Mouse (Mus musculus): ENCODE data around the gene Samd1. TPM values are rescaled to one million over a fixed set of nuclear protein-coding genes. Genes with fewer than 3 reads are reported as not detected.

The Samd1 gene
- polyA plus RNA-seq (2016; fragmentation: Nextera tagmentation; extraction: Ambion mirVana) = 11.6 and 14.1 TPM in 2 replicates

DNA sequence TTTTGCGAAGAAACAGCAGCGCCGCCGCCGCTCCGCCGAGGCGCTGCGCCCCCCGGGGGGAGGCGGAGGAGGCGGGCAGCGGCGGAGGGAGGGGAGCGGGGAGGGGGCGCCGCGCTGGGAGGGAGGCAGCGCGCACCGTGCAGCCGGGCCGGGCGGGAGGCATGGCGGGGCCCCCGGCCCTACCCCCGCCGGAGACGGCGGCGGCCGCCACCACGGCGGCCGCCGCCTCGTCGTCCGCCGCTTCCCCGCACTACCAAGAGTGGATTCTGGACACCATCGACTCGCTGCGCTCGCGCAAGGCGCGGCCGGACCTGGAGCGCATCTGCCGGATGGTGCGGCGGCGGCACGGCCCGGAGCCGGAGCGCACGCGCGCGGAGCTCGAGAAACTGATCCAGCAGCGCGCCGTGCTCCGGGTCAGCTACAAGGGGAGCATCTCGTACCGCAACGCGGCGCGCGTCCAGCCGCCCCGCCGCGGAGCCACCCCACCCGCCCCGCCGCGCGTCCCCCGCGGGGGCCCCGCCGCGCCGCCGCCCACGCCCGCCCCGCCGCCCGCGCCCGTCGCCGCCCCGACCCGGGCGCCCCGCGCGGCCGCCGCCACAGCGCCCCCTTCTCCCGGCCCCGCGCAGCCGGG lies at the start of gene Samd1:
Gene Samd1, plus strand, starts transcription at position 162 of the 631 bp plus-strand sequence.
- H3K9ac ChIP-seq = peak within 1 kb of the TSS; percentile 86
- H3K27me3 ChIP-seq = peaks cover 15% of the 10 kb centered on the region; the same call in 1 of the 2 replicates
- H3K4me3 ChIP-seq = peak within 1 kb of the TSS; percentile 84
- H3K4me2 ChIP-seq (replicated peaks) = peak within 1 kb of the TSS; percentile 83
- ATAC-seq (ENCODE audit: insufficient number of reproducible peaks, insufficient read depth, low FRiP score, low TSS enrichment) = no peak
- peaks cover 29% of the 10 kb centered on the region for H3K4me1 ChIP-seq
- H3K36me3 ChIP-seq = peaks cover 31% of the 10 kb centered on the region
- no peaks in the 10 kb centered on the region for H3K9me3 ChIP-seq
- WGBS = 1% methylated on average over 17 of the region's 112 CpGs
- peak within 1 kb of the TSS; percentile 99 for H3K27ac ChIP-seq

DNA sequence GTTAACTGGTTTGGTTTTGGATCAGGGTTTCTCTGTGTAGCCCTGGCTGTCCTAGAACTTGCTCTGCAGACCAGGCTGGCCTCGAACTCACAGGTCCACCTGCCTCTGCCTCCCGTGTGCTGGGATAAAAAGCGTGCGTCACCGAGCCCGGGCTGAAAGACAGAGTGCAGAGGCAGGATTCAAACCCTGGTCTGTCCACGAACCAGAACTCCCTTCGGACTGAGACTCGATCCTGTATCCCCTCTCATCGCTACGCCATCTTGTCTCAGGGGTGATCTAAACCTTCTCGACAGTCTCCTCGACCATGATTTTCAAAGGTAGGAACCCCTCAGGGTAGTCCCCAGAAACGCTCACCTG lies 42.7 kb upstream of the Samd1 start:
- Histone ChIP-seq H3K9ac (peak overlapping the region; percentile 53), H3K4me2 (replicated peaks) (peak overlapping the region; percentile 94), H3K4me1 (peaks cover 14% of the 10 kb centered on the region), H3K4me3 (peak overlapping the region; percentile 73), H3K27ac (no peak overlapping the region), H3K9me3 (no peaks in the 10 kb centered on the region), H3K27me3 (no peaks in the 10 kb centered on the region), H3K36me3 (no peaks in the 10 kb centered on the region)
- under 1% methylated on average over 14 of the region's 14 CpGs for WGBS
- ATAC-seq (ENCODE audit: insufficient number of reproducible peaks, insufficient read depth, low FRiP score, low TSS enrichment) = no peak

DNA sequence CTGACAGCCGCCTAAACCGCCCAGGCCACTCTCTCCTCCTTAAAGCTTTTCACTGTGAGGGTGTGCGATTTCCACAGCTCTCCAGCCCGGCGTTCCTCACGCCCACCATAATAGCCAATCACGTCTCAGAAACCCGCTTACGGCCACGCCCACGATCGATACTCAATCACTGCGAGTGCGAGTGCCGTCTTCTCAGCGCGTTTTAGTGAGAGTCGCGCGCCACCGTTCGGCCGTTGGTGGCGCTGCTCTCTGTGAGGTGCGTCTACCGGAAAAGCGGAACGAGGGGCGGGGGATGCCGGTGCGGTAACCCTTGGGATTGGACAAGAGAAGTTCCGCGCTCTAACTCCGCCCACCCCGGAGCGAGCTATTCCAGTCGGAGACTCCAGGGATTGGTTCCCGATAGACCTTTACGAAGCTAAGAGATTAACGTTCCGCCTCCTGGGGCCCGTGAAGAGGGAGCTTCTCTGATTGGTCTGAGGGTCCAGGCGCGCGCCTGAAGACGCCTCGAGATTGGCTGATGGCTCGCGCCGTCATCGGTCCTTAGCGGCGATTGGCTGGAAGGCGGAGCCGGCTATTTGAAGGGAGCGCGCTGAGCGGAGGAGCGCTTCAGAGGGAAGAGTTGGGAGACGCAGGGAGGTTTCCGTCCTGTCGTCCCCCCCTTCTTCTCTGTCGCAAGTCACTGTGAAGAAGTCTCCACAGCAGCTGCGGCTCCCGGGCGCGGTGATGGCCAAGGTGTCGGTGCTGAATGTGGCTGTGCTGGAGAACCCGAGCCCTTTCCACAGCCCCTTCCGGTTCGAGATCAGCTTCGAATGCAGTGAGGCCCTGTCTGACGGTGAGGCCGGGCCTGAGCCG lies 42.1 kb upstream of the Samd1 start, which contains the start of the genes Gm10644 and Asf1b:
Gene Gm10644, minus strand, starts transcription at position 100 of the 852 bp plus-strand sequence.
Gene Asf1b, plus strand, starts transcription at position 402 of the 852 bp plus-strand sequence.
- under 1% methylated on average over 75 of the region's 75 CpGs for WGBS
- Histone ChIP-seq H3K4me2 (replicated peaks) (peak within 1 kb of the TSS; percentile 94), H3K9ac (peak within 1 kb of the TSS; percentile 64), H3K27me3 (no peaks in the 10 kb centered on the region), H3K27ac (0 out of 2 replicates have a peak within 1 kb of the TSS, but pooled peaks have one; percentile 30), H3K4me3 (peak within 1 kb of the TSS; percentile 73), H3K36me3 (no peaks in the 10 kb centered on the region), H3K9me3 (no peaks in the 10 kb centered on the region), H3K4me1 (peaks cover 14% of the 10 kb centered on the region)
- ATAC-seq (ENCODE audit: insufficient number of reproducible peaks, insufficient read depth, low FRiP score, low TSS enrichment) = peak; percentile 100

DNA sequence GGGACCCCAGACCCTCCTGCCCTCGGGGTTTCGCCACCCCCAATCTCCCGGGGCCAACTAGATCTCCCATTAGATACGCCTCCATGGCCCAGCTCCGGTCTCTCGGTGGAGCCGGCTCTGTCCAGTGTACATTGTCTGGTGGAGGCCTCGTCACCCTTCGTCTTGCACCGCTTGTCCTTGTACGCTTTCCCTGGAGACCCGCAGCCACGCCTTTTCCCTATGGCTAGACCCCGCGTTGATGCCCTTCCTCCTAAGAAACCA lies 41.6 kb upstream of the Samd1 start:
- ATAC-seq (ENCODE audit: insufficient number of reproducible peaks, insufficient read depth, low FRiP score, low TSS enrichment) = no peak
- Histone ChIP-seq H3K4me2 (replicated peaks) (peak overlapping the region; percentile 94), H3K9ac (peak overlapping the region; percentile 64), H3K27me3 (no peaks in the 10 kb centered on the region), H3K36me3 (no peaks in the 10 kb centered on the region), H3K4me1 (peaks cover 14% of the 10 kb centered on the region), H3K4me3 (peak overlapping the region; percentile 73), H3K9me3 (no peaks in the 10 kb centered on the region), H3K27ac (0 out of 2 replicates have a peak overlapping the region, but pooled peaks have one; percentile 30)
- 2% methylated on average over 15 of the region's 15 CpGs for whole genome bisulfite sequencing

- Histone ChIP-seq H3K4me3 (peak overlapping the region; percentile 73), H3K27me3 (no peaks in the 10 kb centered on the region), H3K9ac (peak overlapping the region; percentile 64; the same call in 1 of the 2 replicates), H3K4me2 (replicated peaks) (peak overlapping the region; percentile 94), H3K27ac (no peak overlapping the region), H3K36me3 (no peaks in the 10 kb centered on the region), H3K4me1 (peaks cover 14% of the 10 kb centered on the region), H3K9me3 (no peaks in the 10 kb centered on the region)
- ATAC-seq (ENCODE audit: insufficient number of reproducible peaks, insufficient read depth, low FRiP score, low TSS enrichment) = no peak
- 40% methylated on average over 1 of the region's 1 CpGs for WGBS
These were observed 40.7 kb upstream of the Samd1 start for GRCm38 (mm10) chr8:83956789-83957188.

DNA sequence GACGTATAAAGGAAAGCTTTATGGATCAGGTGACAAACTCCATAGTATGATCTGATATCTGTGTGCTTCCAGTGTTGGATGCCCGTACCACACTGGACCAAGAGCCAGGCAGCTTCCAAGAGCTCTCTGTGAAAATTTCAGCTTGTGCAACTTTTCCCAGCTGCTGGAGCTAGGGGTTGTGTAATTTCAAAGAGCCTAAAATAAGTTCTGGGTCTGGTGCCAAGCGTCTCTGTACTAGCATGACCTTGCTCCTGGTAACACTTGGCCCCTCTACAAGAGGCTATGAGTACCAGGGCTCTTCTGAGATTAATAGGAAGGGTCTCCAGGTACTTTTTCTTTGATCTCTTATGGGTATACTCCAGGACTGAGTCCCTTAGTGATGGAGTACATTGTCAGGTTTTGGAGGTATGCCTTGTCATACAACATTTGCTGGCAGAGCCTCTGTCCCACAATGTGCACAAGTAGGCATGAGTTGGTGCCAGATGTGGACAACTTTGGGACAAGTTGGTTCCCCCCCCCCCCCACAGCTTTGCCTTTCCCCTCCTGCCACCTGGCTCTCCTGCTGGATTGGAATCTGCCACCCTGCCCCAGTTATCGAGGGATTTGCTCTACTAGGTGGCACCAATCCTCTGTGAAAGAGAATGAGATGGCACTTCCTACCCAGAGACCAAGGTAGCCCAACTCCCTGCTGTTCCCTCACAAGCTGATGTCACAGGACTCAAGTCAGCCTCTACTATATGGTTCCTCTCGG lies 33.3 kb upstream of the Samd1 start:
- H3K27ac ChIP-seq = no peak overlapping the region
- no peaks in the 10 kb centered on the region for H3K9me3 ChIP-seq
- H3K27me3 ChIP-seq = no peaks in the 10 kb centered on the region
- H3K4me2 ChIP-seq (replicated peaks) = no peak overlapping the region
- H3K9ac ChIP-seq = no peak overlapping the region
- H3K4me1 ChIP-seq = no peaks in the 10 kb centered on the region
- H3K36me3 ChIP-seq = peaks cover 32% of the 10 kb centered on the region
- no peak overlapping the region for H3K4me3 ChIP-seq
- ATAC-seq (ENCODE audit: insufficient number of reproducible peaks, insufficient read depth, low FRiP score, low TSS enrichment) = no peak
- 88% methylated on average over 5 of the region's 5 CpGs for WGBS

DNA sequence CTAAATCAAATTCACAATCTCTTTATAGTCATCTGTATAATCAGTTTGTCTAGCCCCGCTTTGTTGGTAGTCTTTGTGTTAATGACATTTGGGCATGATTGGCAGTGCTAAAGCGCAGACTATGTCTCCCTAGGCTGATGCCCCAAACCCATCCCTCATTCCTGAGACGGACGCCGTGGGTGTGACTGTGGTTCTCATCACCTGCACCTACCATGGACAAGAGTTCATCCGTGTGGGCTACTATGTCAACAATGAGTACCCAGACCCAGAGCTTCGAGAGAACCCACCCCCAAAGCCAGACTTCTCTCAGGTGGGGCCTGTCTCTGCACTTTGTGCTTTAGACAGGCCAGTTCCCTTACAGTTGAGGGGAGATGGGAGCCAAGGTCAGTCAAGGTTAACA lies 29.8 kb upstream of the Samd1 start:
- Histone ChIP-seq H3K4me2 (replicated peaks) (no peak overlapping the region), H3K9ac (no peak overlapping the region), H3K4me1 (0 out of 2 replicates have a peak, but pooled peaks cover 4% of the 10 kb centered on the region), H3K9me3 (no peaks in the 10 kb centered on the region), H3K4me3 (no peak overlapping the region), H3K27ac (no peak overlapping the region), H3K36me3 (peaks cover 41% of the 10 kb centered on the region), H3K27me3 (no peaks in the 10 kb centered on the region)
- no peak for ATAC-seq (ENCODE audit: insufficient number of reproducible peaks, insufficient read depth, low FRiP score, low TSS enrichment)
- 89% methylated on average over 7 of the region's 7 CpGs for WGBS

- Histone ChIP-seq H3K4me3 (no peak overlapping the region), H3K36me3 (peaks cover 36% of the 10 kb centered on the region), H3K27ac (no peak overlapping the region), H3K27me3 (no peaks in the 10 kb centered on the region), H3K4me2 (replicated peaks) (no peak overlapping the region), H3K9me3 (no peaks in the 10 kb centered on the region), H3K9ac (no peak overlapping the region), H3K4me1 (peaks cover 16% of the 10 kb centered on the region)
- no peak for ATAC-seq (ENCODE audit: insufficient number of reproducible peaks, insufficient read depth, low FRiP score, low TSS enrichment)
- WGBS = 91% methylated on average over 4 of the region's 4 CpGs
These were observed 26.4 kb upstream of the Samd1 start for GRCm38 (mm10) chr8:83971121-83971520.

GRCm38 (mm10) chr8:83971661-83972060 lies 25.8 kb upstream of the Samd1 start:
- H3K9ac ChIP-seq = no peak overlapping the region
- no peak overlapping the region for H3K27ac ChIP-seq

GRCm38 (mm10) chr8:83972150-83973120 lies 25.0 kb upstream of the Samd1 start, which contains the start of gene Prkaca:
TSS of gene Prkaca (plus strand) at chr8:83972993.
- Histone ChIP-seq H3K27me3 (no peaks in the 10 kb centered on the region), H3K9ac (peak within 1 kb of the TSS; percentile 94), H3K27ac (peak within 1 kb of the TSS; percentile 69), H3K9me3 (no peaks in the 10 kb centered on the region), H3K36me3 (peaks cover 29% of the 10 kb centered on the region), H3K4me3 (peak within 1 kb of the TSS; percentile 95), H3K4me1 (peaks cover 25% of the 10 kb centered on the region), H3K4me2 (replicated peaks) (peak within 1 kb of the TSS; percentile 98)
- ATAC-seq (ENCODE audit: insufficient number of reproducible peaks, insufficient read depth, low FRiP score, low TSS enrichment) = peak; percentile 100
- WGBS = under 1% methylated on average over 87 of the region's 94 CpGs

More at GRCm38 (mm10) chr8:83971661-83972060, 25.8 kb upstream of the Samd1 start:
- Histone ChIP-seq H3K36me3 (peaks cover 35% of the 10 kb centered on the region), H3K4me2 (replicated peaks) (peak overlapping the region; percentile 90), H3K9me3 (no peaks in the 10 kb centered on the region), H3K4me3 (peak overlapping the region; percentile 95; the same call in 1 of the 2 replicates), H3K4me1 (peaks cover 18% of the 10 kb centered on the region), H3K27me3 (no peaks in the 10 kb centered on the region)
- WGBS = 75% methylated on average over 6 of the region's 6 CpGs
- ATAC-seq (ENCODE audit: insufficient number of reproducible peaks, insufficient read depth, low FRiP score, low TSS enrichment) = no peak

Data from embryonic facial prominence, embryonic 12.5 days (tissue).